Mouse (Mus musculus) CH12.LX (cell line): ENCODE measurements around the gene LTO1.

Experiments used
- CTCF ChIP-seq, 2 experiments: IDR thresholded peaks in 1 of 2; conservative IDR thresholded peaks in 1 of 2; 2 replicates each; pipeline ENCODE4 v1.5.1; 2011 to 2012; ENCODE audit warnings: low read depth in 2 of 2, low read length in 2 of 2, improper control_type of control experiment in 1 of 2, inconsistent platforms in 1 of 2, mild to moderate bottlenecking in 1 of 2, moderate library complexity in 1 of 2
- ETS1 ChIP-seq: conservative IDR thresholded peaks from 2 replicates; pipeline ENCODE4 v1.6.1; 2012; ENCODE audit warnings: low read depth, mild to moderate bottlenecking, inconsistent platforms, low read length, improper control_type of control experiment, moderate library complexity
- MAZ ChIP-seq: IDR thresholded peaks from 2 replicates; pipeline ENCODE4 v1.6.1; 2012; ENCODE audit warnings: low read depth, mild to moderate bottlenecking, inconsistent platforms, low read length, improper control_type of control experiment, moderate library complexity
- POLR2AphosphoS2 ChIP-seq: IDR thresholded peaks from 2 replicates; pipeline ENCODE4 v1.6.1; 2011; ENCODE audit warnings: low read depth, low read length, improper control_type of control experiment

- no peak for TF ChIP-seq CTCF (conservative IDR thresholded peaks at IDR 0.05 in 1 of 2, IDR thresholded peaks at IDR 0.05 in 1 of 2; ENCODE audit: low read depth in 2 of 2, low read length in 2 of 2)
- TF ChIP-seq MAZ: no peak
- no peak for TF ChIP-seq ETS1
- TF ChIP-seq POLR2AphosphoS2: no peak
These were observed 12.7 kb downstream of the LTO1 start for GRCm38 (mm10) chr7:144927591-144927990.
